Mouse (Mus musculus) embryonic facial prominence, embryonic 13.5 days (tissue): Measurements from ENCODE around the gene Col8a2. TPM values are rescaled to one million over a fixed set of nuclear protein-coding genes. Genes with fewer than 3 reads are reported as not detected.

Source experiments
- ATAC-seq: fragments of 200-750 bp; cut with Nextera tagmentation; 2 replicates; pipeline ENCODE4 v1.8.0; 2017; ENCODE audit warnings: low read depth; ENCODE audit not compliant: insufficient number of reproducible peaks, insufficient read depth, low FRiP score, low TSS enrichment
- H3K27ac ChIP-seq: fragments of 300-500 bp; sonication (generic); 2 replicates; pipeline ENCODE4 v1.5.1; 2015; ENCODE audit warnings: moderate library complexity, mild to moderate bottlenecking, inconsistent platforms
- H3K27me3 ChIP-seq: fragments of 300-500 bp; sonication (generic); 2 replicates; pipeline ENCODE4 v1.6.1; 2015; ENCODE audit warnings: mild to moderate bottlenecking, inconsistent platforms
- H3K36me3 ChIP-seq: fragments of 300-500 bp; sonication (generic); 2 replicates; pipeline ENCODE4 v1.6.1; 2015; ENCODE audit warnings: mild to moderate bottlenecking, inconsistent platforms
- H3K4me1 ChIP-seq: fragments of 300-500 bp; sonication (generic); 2 replicates; pipeline ENCODE4 v1.6.1; 2015; ENCODE audit warnings: inconsistent platforms
- H3K4me2 ChIP-seq: fragments of 300-500 bp; sonication (generic); 2 replicates; pipeline ENCODE4 v1.6.1; 2015; ENCODE audit warnings: moderate library complexity, mild to moderate bottlenecking, inconsistent platforms
- H3K4me3 ChIP-seq: fragments of 300-500 bp; sonication (generic); 2 replicates; pipeline ENCODE4 v1.5.1; 2015; ENCODE audit warnings: mild to moderate bottlenecking, inconsistent platforms
- H3K9ac ChIP-seq: fragments of 300-500 bp; sonication (generic); 2 replicates; pipeline ENCODE4 v1.6.1; 2015; ENCODE audit warnings: mild to moderate bottlenecking, inconsistent platforms
- H3K9me3 ChIP-seq: fragments of 300-500 bp; sonication (generic); 2 replicates; pipeline ENCODE4 v1.6.1; 2016; ENCODE audit warnings: inconsistent platforms
- whole genome bisulfite sequencing: fragments of 180-500 bp; shearing (Covaris S2); methylation state at CpG from one replicate; pipeline ENCODE4 v1.1.7; 2015; ENCODE audit warnings: mixed read lengths; 5-methylcytosine and 5-hydroxymethylcytosine counted together
- polyA plus RNA-seq: library from polyadenylated mRNA; unstranded; fragments of >200 nt; fragmentation: Nextera tagmentation; extraction: Ambion mirVana; gene quantifications from 2 replicates; pipeline ENCODE4 v1.2.1, GENCODE M21; 2015

The Col8a2 gene
- polyA plus RNA-seq, 1 experiment from 2014 or later, result 33.9 TPM

DNA sequence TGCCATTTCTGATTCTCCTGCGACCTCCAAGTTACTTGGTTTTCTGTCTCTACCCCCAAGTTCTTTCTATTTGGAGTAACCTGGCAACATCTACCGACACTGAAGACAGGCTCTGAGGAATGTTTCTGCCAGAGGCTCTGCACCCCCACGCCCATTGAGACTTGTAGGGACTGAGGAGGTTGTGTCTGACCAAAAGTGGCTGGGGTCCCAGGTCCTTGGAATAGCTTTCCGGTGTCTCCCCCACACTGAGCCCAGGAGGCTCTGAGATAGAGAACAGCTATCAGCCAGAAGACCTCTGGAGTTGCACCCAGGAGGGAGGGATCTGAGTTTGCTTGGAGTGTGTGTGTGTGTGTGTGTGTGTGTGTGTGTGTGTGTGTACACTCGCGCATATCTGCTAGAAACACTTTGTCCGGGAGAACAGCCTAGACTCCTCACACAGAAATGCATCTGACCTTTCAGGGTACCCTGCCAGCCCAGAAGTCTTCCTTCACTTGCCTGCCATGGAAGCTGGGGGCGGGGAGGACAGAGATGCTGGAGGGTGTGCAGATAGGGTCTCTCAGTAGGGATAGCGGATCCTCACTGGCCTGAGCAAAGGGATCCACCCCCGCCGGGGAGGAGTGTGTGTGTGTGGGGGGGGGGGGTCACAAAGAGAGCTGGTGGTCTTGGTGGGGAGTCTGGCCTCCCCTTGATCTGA is 856 bp downstream of the Col8a2 start:
- Histone ChIP-seq H3K9me3 (0 out of 2 replicates have a peak, but pooled peaks cover 4% of the 10 kb centered on the region), H3K36me3 (no peaks in the 10 kb centered on the region), H3K9ac (peak overlapping the region; percentile 82), H3K4me3 (peak overlapping the region; percentile 63), H3K27me3 (peaks cover 43% of the 10 kb centered on the region), H3K4me2 (peak overlapping the region; percentile 72), H3K27ac (peak overlapping the region; percentile 88), H3K4me1 (peaks cover 55% of the 10 kb centered on the region)
- ATAC-seq, result 0 out of 2 replicates have a peak, but pooled peaks have one; percentile 8
- 39% methylated on average over 11 of the region's 11 CpGs for WGBS

DNA sequence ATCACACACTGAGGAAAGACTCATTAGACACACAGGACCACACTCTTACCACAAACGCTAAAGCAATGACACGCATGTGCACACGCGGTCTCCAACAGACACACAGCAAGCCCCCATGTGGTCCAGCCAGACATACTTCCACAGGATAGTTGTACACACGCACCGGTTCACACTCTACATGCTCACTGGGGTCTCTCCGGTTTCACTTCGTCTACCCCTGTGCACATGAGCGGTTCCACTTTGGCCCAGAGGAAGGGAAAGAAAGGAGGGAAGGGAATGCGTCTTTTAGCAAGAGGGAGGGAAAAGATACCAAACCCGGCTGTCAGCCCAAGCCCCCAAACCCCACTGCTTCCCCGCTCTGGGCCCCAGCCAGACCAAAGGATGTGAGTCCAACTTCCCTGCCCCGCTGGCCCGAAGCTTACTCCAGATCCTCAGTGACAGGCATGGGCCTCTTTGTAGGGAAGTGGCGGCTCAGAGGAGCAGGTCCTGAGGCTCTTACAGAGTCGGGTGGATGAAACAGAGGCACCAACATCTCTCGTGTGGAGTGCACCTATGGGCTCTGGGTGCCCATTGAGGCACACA is 1.6 kb downstream of the Col8a2 start:
- Histone ChIP-seq H3K36me3 (no peaks in the 10 kb centered on the region), H3K4me2 (peak overlapping the region; percentile 72), H3K27me3 (peaks cover 43% of the 10 kb centered on the region), H3K9me3 (0 out of 2 replicates have a peak, but pooled peaks cover 4% of the 10 kb centered on the region), H3K4me1 (peaks cover 52% of the 10 kb centered on the region), H3K9ac (peak overlapping the region; percentile 44), H3K27ac (peak overlapping the region; percentile 88), H3K4me3 (peak overlapping the region; percentile 63)
- 0 out of 2 replicates have a peak, but pooled peaks have one; percentile 6 for ATAC-seq
- WGBS, result 31% methylated on average over 17 of the region's 17 CpGs

GRCm38 (mm10) chr4:126290314-126290713 is 3.7 kb downstream of the Col8a2 start:
- no peak overlapping the region for H3K4me3 ChIP-seq
- H3K9ac ChIP-seq, result no peak overlapping the region
- peaks cover 59% of the 10 kb centered on the region for H3K4me1 ChIP-seq
- H3K27ac ChIP-seq, result peak overlapping the region; percentile 81; the same call in 1 of the 2 replicates
- no peaks in the 10 kb centered on the region for H3K36me3 ChIP-seq
- H3K27me3 ChIP-seq, result peaks cover 33% of the 10 kb centered on the region
- H3K4me2 ChIP-seq, result peak overlapping the region; percentile 39
- no peak for ATAC-seq
- H3K9me3 ChIP-seq, result 0 out of 2 replicates have a peak, but pooled peaks cover 4% of the 10 kb centered on the region
- whole genome bisulfite sequencing, result 70% methylated on average over 8 of the region's 8 CpGs

GRCm38 (mm10) chr4:126291196-126291595 is 4.6 kb downstream of the Col8a2 start:
- peak overlapping the region; percentile 39 for H3K4me2 ChIP-seq

GRCm38 (mm10) chr4:126295152-126295551 is 8.6 kb downstream of the Col8a2 start:
- H3K9me3 ChIP-seq, result no peaks in the 10 kb centered on the region
- no peak for ATAC-seq
- H3K4me3 ChIP-seq, result no peak overlapping the region
- peaks cover 11% of the 10 kb centered on the region; the same call in 1 of the 2 replicates for H3K36me3 ChIP-seq
- H3K27me3 ChIP-seq, result peaks cover 21% of the 10 kb centered on the region; the same call in 1 of the 2 replicates
- 0 out of 2 replicates have a peak overlapping the region, but pooled peaks have one; percentile 21 for H3K9ac ChIP-seq
- peaks cover 52% of the 10 kb centered on the region for H3K4me1 ChIP-seq
- H3K27ac ChIP-seq, result no peak overlapping the region
- WGBS, result 75% methylated on average over 6 of the region's 6 CpGs
- H3K4me2 ChIP-seq, result no peak overlapping the region

More at GRCm38 (mm10) chr4:126291196-126291595, 4.6 kb downstream of the Col8a2 start:
- Histone ChIP-seq H3K27me3 (peaks cover 34% of the 10 kb centered on the region), H3K4me3 (no peak overlapping the region), H3K36me3 (no peaks in the 10 kb centered on the region), H3K9ac (peak overlapping the region; percentile 51; the same call in 1 of the 2 replicates), H3K4me1 (peaks cover 63% of the 10 kb centered on the region), H3K27ac (peak overlapping the region; percentile 81), H3K9me3 (no peaks in the 10 kb centered on the region)
- WGBS, result 8% methylated on average over 13 of the region's 13 CpGs
- no peak for ATAC-seq

DNA sequence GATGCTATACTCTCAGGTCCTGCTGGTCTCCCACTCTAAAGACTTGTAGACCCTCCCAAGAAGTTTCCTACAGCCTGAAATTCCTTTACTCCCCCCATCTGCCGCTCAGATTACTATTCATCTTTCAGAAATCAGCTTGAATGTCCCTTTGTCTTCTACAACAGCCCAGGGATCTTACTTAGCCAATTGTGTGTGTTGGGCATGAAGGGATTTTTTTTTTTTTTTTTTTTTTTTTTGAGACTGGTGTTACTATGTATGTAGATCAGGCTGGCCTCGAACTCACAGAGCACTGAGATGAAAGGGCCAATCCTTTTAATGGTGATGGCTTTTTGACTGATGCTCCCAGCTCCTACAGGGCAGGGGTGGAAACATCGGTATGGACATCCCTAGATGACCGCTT is 9.3 kb downstream of the Col8a2 start:
- Histone ChIP-seq H3K9ac (no peak overlapping the region), H3K9me3 (no peaks in the 10 kb centered on the region), H3K27me3 (peaks cover 28% of the 10 kb centered on the region), H3K36me3 (peaks cover 11% of the 10 kb centered on the region; the same call in 1 of the 2 replicates), H3K27ac (peak overlapping the region; percentile 80; the same call in 1 of the 2 replicates), H3K4me2 (peak overlapping the region; percentile 65), H3K4me1 (peaks cover 52% of the 10 kb centered on the region), H3K4me3 (peak overlapping the region; percentile 33; the same call in 1 of the 2 replicates)
- 40% methylated on average over 4 of the region's 4 CpGs for WGBS
- no peak for ATAC-seq

DNA sequence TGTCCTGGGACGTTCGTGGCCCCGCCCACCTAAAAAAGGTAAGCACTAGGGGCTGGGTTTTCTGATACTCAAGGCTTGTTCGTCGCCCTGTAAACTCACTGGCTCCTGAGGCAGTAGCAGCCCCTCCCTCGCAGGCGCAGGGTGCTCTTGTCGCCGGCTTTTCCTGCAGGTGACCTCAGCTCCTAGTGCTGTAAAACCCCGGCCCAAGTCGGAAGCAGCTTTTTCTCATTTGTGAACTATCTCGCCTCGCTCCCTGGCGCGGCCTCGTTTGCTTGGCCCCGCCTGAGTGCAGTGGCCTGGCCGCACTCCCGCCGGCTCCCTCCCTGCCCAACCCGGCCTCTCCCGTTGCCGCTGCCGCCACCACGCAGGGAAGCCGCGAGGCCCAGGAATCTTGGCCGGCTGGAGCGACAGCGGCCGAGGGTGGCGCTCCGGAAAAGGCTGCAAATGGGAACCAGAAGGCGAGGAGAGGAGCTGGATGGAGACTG is 10.1 kb downstream of the Col8a2 start:
- Histone ChIP-seq H3K4me3 (peak overlapping the region; percentile 33), H3K9me3 (no peaks in the 10 kb centered on the region), H3K27ac (peak overlapping the region; percentile 80), H3K4me1 (peaks cover 52% of the 10 kb centered on the region), H3K36me3 (peaks cover 11% of the 10 kb centered on the region; the same call in 1 of the 2 replicates), H3K4me2 (peak overlapping the region; percentile 65), H3K9ac (peak overlapping the region; percentile 68), H3K27me3 (peaks cover 35% of the 10 kb centered on the region)
- no peak for ATAC-seq
- 1% methylated on average over 34 of the region's 34 CpGs for WGBS

DNA sequence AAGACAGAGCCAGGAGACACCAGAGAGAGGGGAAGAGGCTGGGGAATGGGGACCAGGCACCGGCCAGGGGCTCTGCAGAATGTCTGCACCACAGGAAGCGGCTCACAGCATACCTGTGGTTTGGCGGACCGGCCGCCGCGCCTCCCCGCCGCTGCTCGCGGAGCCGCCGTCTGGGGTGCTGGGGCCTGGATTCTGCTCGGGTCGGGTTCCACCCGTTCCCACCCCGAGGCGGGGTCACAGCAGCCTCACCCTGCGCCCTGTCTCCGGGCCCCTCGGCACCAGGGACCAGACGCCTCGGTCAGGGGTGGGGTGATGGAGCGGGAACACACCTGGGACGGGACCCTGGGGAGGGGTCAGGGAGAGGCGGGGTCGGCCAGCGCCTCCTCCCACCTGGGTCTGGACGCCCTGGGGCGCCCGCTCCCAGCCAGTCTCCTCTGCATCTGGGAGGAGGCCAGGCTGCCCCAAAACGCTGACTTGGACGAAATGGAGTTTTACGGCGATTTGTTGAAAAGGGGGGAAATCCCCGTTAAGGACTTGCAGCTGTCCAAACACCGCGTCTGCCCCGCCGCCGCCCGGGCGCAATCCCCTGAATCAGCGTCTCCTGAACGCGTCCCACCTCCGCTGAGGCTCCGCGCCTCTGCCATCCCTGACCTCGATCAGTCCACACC is 14.5 kb downstream of the Col8a2 start:
- H3K9me3 ChIP-seq, result peaks cover 2% of the 10 kb centered on the region; the same call in 1 of the 2 replicates
- peaks cover 47% of the 10 kb centered on the region for H3K27me3 ChIP-seq
- H3K27ac ChIP-seq, result peak overlapping the region; percentile 89
- ATAC-seq, result peak; percentile 81
- H3K9ac ChIP-seq, result peak overlapping the region; percentile 67
- H3K4me2 ChIP-seq, result peak overlapping the region; percentile 85
- under 1% methylated on average over 50 of the region's 50 CpGs for WGBS
- H3K36me3 ChIP-seq, result peaks cover 16% of the 10 kb centered on the region; the same call in 1 of the 2 replicates
- peak overlapping the region; percentile 45 for H3K4me3 ChIP-seq
- peaks cover 45% of the 10 kb centered on the region for H3K4me1 ChIP-seq

GRCm38 (mm10) chr4:126301584-126302309 is 15.2 kb downstream of the Col8a2 start:
- H3K4me2 ChIP-seq, result peak overlapping the region; percentile 85
- ATAC-seq, result no peak
- peaks cover 4% of the 10 kb centered on the region; the same call in 1 of the 2 replicates for H3K9me3 ChIP-seq
- H3K27ac ChIP-seq, result peak overlapping the region; percentile 89
- peaks cover 38% of the 10 kb centered on the region for H3K4me1 ChIP-seq
- H3K4me3 ChIP-seq, result peak overlapping the region; percentile 45
- peaks cover 16% of the 10 kb centered on the region; the same call in 1 of the 2 replicates for H3K36me3 ChIP-seq
- peak overlapping the region; percentile 67 for H3K9ac ChIP-seq
- peaks cover 44% of the 10 kb centered on the region for H3K27me3 ChIP-seq
- 9% methylated on average over 27 of the region's 27 CpGs for WGBS

GRCm38 (mm10) chr4:126303877-126304276 is 17.3 kb downstream of the Col8a2 start:
- Histone ChIP-seq H3K27ac (no peak overlapping the region), H3K4me2 (no peak overlapping the region), H3K36me3 (peaks cover 4% of the 10 kb centered on the region; the same call in 1 of the 2 replicates), H3K9ac (no peak overlapping the region), H3K4me3 (no peak overlapping the region), H3K4me1 (peaks cover 29% of the 10 kb centered on the region), H3K9me3 (peaks cover 4% of the 10 kb centered on the region; the same call in 1 of the 2 replicates), H3K27me3 (peaks cover 38% of the 10 kb centered on the region)
- WGBS, result 65% methylated on average over 4 of the region's 4 CpGs
- no peak for ATAC-seq
